Mouse (Mus musculus) heart, postnatal 10 days (tissue): Measurements from ENCODE around the gene Zmat1. TPM values are rescaled to one million over a fixed set of nuclear protein-coding genes. Genes with fewer than 3 reads are reported as not detected.
"Not testable (repeated sequence)": the region's sequence is repeated elsewhere in the genome, so short reads cannot be mapped to it uniquely, and the experiment has no call there.

ENCODE experiments used
- DNase-seq, 2 experiments: peaks; one replicate each; pipeline ENCODE4 v3.0.0; 2021
- intact Hi-C: fragments of 180-260 bp; cut with DNase I; formaldehyde crosslinking; loops from one replicate; pipeline ENCODE4 v1.15.1; 2025
- total RNA-seq, 2 experiments: library from RNA; stranded (reverse); gene quantifications; 2 replicates each; pipeline ENCODE4 v1.2.3; 2021

Gene Zmat1
- 1 to 10 TPM; 3.1 to 5.4 TPM for total RNA-seq

GRCm38 (mm10) chrX:135008720-135009470, at the start of gene Zmat1:
Gene Zmat1, minus strand, starts transcription at chrX:135009209.
- peak; percentile 91 to 92 for DNase-seq
- intact Hi-C loops: loop anchor here (5.0 to 10.0 kb wide), 2 partner anchors 47 to 404 kb away; partner anchors contain the start of genes Gla, Hnrnph2 and Nxf2

DNA sequence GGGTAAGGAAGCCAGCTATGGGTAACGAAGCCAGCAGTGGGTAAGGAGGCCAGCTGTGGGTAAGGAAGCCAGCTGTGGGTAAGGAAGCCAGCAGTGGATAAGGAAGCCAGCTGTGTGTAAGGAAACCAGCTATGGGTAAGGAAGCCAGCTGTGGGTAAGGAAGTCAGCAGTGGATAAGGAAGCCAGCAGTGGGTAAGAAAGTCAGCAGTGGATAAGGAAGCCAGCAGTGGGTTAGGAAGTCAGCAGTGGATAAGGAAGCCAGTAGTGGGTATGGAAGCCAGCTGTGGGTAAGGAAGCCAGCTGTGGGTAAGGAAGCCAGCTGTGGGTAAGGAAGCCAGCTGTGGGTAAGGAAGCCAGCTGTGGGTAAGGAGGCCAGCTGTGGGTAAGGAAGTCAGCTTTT, 44.9 kb upstream of the Zmat1 start:
- DNase-seq, intact Hi-C loops: not testable (repeated sequence)

DNA sequence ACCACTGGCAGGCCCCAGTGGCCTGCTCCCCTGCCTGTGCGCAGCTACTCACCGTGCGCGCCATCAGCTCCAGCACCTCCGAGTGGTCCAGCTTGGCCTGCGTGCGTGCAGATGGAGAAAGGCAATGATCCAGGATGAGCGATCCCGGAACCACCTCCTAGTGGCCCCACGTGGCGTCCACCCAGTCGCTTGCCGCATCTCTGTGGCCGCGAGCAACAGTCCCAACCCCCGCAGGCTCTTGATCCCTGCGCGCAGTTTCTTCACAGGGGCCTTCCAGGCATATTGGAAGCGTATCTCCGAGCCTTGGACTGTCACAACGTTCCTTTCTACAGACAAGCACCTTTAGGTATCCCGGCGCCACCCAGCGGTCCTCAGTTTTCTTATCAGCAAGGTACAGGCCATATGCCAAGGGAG, 27.0 kb upstream of the Zmat1 start:
- peak in 1 of 2 experiments; percentile 1 for DNase-seq
- intact Hi-C loops: no loop called here

GRCm38 (mm10) chrX:135025135-135025534, 16.1 kb upstream of the Zmat1 start:
- no peak for DNase-seq
- intact Hi-C loops: no loop called here

- intact Hi-C loops: no loop called here
- no peak for DNase-seq
These were observed 2.4 kb upstream of the Zmat1 start for GRCm38 (mm10) chrX:135011381-135011780.

- intact Hi-C loops: loop anchor here (5.0 to 10.0 kb wide), 2 partner anchors 47 to 405 kb away; partner anchors contain the start of genes Gla, Hnrnph2 and Nxf2
- no peak for DNase-seq
These were observed 434 bp upstream of the Zmat1 start for GRCm38 (mm10) chrX:135009471-135009815.

- DNase-seq: peak; percentile 4 to 9
- intact Hi-C loops: loop anchor here (5.0 to 10.0 kb wide), 2 partner anchors 46 to 403 kb away; partner anchors contain the start of genes Gla, Hnrnph2 and Nxf2
These were observed 988 bp downstream of the Zmat1 start for GRCm38 (mm10) chrX:135008021-135008420.

DNA sequence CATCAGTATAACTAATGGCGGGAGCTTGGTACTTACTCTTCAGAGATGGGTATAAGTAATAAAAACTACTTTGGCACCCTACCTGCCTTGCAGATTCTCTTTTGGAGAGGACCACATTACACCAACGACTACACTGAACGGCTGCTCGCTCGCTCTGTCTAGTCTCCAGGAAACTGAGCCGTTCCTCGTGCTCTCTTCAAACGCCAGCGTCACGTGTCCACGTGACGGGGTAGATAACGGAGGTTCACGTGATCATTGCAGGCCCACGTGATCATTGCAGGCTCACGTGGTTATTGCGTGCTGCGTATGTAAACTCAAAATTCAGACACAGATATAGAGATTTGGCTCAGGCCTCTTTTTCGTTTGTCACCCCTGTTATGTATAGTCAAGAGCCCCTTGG, 44.5 kb downstream of the Zmat1 start, which contains the start of gene Nxf2:
Gene Nxf2, minus strand, starts transcription at position 209 of the 400 bp plus-strand sequence.
- no peak for DNase-seq
- intact Hi-C loops: loop anchor here (5.0 kb wide), 1 partner anchor 43 kb away; the partner anchor contains the start of gene Zmat1

- DNase-seq: peak; percentile 50 to 56
- intact Hi-C loops: loop anchor here (5.0 kb wide), 1 partner anchor 44 kb away; the partner anchor contains the start of gene Zmat1
These were observed 45.5 kb downstream of the Zmat1 start for GRCm38 (mm10) chrX:134963305-134964094.

- DNase-seq: peak; percentile 27 to 52
- intact Hi-C loops: loop anchor here (10.0 kb wide), 1 partner anchor 164 kb away; no protein-coding TSS in a partner anchor
These were observed 78.6 kb downstream of the Zmat1 start for GRCm38 (mm10) chrX:134930361-134930760.

DNA sequence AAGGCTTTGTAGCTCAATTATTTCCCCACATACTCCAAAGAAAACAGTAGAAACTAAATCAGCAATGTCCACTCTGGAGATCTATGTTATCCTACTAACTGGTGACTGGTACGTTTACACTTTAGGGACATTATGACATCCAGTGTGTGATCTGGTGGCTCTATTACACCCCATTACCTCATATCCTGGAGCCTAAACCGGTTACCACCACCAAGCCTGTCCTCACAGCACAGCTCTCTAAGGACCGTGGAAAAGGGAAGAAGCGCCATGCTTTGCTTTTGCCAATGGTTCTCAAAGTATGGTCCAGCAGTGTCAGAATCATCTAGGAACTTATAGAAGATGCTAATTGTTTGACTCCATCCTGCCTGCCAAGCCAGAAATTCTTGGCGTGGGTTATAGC, 79.1 kb downstream of the Zmat1 start:
- no peak for DNase-seq
- intact Hi-C loops: loop anchor here (10.0 kb wide), 1 partner anchor 165 kb away; no protein-coding TSS in a partner anchor

DNA sequence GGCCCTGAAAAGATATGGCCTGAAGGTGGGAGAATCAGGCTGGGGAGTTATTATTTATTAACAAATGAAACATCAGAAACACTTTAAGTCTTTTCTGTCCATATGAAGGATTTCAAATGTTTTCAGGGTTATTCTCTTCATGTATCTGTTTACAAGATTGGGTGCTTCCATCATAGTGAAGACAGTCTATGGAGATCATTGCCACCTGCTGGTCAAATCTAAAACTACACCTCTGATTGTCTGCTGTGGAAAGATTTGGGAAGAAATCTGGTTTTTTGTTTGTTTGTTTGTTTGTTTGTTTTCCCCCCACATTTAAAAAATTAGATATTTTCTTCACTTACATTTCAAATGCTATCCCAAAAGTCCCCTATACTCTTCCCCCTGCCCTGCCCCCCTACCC, 84.0 kb downstream of the Zmat1 start:
- peak; percentile 32 to 63 for DNase-seq
- intact Hi-C loops: no loop called here

GRCm38 (mm10) chrX:134923675-134924424, 85.2 kb downstream of the Zmat1 start:
- intact Hi-C loops: loop anchor here (5.0 kb wide), 1 partner anchor 322 kb away; the partner anchor contains the start of genes Gla and Hnrnph2
- no peak for DNase-seq

Other genes starting within 250 kb of the Zmat1 start
- 10 to 100 TPM; 28.2 to 34.1 TPM for gene Armcx2, start 200.0 kb downstream of the Zmat1 start, total RNA-seq
- gene Nxf2, start 44.5 kb downstream of the Zmat1 start, total RNA-seq: under 1 TPM in 1 of 2 experiments, not detected in 1; 0.10 TPM
- not detected for gene Gm15023, start 168.4 kb upstream of the Zmat1 start, total RNA-seq
- gene Tceal6, start 201.5 kb upstream of the Zmat1 start, total RNA-seq: under 1 TPM; 0.34 to 0.57 TPM